Mouse (Mus musculus) mouse trophoblast stem cell (cell line): ENCODE measurements around the gene Tnni2.

Source experiments
- in situ Hi-C, 2 experiments: fragments of 300-500 bp; cut with MseI, MboI; formaldehyde crosslinking; loops; 2 replicates in 1 of 2; 3 replicates in 1 of 2; pipeline ENCODE4 v1.15.1; 2025

Tnni2 gene

GRCm38 (mm10) chr7:142458676-142459298 lies 17.2 kb downstream of the Tnni2 start:
- in situ Hi-C loops = no loop called here

GRCm38 (mm10) chr7:142459299-142459691 lies 17.7 kb downstream of the Tnni2 start:
- in situ Hi-C loops = no loop called here

DNA sequence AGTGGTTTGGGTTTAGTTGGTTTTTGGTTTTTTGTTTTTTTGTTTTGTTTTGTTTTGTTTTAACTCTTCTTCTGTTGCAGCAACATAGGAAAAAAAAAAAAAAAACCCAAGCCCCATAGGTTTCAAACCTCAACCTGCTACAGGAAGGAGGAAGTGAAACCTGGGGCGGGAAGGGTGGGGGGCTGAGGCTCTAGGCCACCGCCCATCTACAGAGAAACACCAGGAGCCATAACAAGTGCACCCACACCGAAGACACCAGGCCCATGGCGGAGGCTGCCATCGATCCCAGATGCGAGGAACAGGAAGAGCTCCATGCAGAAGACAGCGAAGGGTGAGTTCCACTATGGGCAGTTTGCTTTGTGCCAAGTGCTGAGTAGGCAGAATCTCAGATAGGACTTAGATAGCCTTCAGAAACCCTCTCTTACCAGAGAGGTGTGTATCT lies 19.0 kb downstream of the Tnni2 start, which contains the start of gene Lsp1:
Gene Lsp1 (plus strand): TSS at position 174 of the 442 bp plus-strand sequence.
- in situ Hi-C loops = no loop called here

DNA sequence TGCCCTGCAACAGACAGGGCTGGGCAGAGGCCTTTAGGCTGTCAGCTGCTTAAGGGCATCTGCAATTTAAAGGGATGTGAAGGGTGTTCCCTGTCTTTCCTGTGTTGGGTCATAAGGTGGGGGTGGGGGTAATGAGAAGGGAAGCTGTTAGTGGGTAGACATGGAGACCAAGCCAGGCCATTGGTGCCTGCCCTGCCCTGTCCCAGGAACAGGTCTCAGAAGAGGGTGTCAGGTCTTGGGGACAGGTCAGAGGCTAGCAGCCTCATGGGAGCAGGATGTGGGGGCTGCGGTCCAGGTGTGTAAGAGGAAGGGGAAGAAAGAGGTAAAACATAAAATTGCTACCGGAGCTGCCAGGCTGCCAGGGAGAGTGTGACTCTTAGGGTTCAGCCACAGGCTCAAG lies 19.8 kb downstream of the Tnni2 start:
- in situ Hi-C loops = no loop called here

GRCm38 (mm10) chr7:142462190-142462589 lies 20.6 kb downstream of the Tnni2 start:
- in situ Hi-C loops = no loop called here

- in situ Hi-C loops = no loop called here
Observed at GRCm38 (mm10) chr7:142462594-142463078, 21.0 kb downstream of the Tnni2 start.

- in situ Hi-C loops = no loop called here
Observed at GRCm38 (mm10) chr7:142470171-142470691, 28.6 kb downstream of the Tnni2 start.

DNA sequence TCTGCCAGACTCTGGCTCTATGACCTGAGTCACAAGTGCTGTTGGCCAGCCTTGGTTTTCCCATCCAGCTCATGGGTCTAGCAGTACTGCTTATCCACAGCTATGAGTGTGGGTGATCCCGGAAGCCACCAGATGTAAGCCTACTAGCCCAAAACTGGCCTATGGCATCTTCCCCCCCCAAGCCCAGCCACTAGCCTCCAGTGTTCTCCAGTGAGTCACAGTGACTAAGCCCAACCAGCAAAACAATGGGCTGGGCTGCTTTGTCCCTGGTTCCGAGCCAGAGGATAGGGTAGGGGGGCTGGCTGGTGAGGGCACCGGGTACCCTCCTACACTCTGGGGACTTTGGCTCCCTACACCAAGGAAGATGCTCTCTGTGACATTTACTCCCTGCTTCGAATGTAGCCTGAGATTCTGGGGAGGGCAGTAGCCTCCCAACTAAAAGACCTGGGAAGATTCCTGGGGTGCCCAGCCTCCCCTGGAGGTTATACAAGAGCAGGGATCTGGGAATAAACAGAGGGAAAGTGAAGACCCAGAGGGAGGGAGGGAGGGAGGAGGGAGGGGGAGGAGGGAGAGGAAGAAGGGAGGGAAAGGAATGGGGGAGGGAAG lies 29.3 kb downstream of the Tnni2 start:
- in situ Hi-C loops = no loop called here

DNA sequence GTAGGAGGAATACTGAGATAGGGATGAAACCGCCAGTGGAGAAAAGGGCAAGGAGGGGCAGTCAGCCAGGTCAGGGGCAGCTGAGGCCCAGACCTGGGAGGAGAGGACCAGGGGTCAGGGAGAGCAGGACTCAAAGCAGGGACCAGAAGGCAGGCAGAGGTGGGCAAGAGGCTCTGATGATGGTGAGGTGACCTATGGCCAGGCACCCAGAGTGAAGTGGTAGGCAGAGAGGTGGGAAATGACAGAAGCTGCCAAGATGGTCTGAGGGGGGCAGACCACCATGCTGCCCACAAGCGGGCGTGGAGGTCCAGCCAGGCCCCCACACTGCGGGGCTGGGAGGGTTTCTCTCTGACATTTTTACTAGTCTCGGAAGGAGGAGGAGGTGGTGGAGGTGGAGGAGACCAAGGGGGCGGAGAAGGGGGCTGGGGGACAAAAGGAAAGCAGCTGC lies 29.8 kb downstream of the Tnni2 start:
- in situ Hi-C loops = no loop called here

DNA sequence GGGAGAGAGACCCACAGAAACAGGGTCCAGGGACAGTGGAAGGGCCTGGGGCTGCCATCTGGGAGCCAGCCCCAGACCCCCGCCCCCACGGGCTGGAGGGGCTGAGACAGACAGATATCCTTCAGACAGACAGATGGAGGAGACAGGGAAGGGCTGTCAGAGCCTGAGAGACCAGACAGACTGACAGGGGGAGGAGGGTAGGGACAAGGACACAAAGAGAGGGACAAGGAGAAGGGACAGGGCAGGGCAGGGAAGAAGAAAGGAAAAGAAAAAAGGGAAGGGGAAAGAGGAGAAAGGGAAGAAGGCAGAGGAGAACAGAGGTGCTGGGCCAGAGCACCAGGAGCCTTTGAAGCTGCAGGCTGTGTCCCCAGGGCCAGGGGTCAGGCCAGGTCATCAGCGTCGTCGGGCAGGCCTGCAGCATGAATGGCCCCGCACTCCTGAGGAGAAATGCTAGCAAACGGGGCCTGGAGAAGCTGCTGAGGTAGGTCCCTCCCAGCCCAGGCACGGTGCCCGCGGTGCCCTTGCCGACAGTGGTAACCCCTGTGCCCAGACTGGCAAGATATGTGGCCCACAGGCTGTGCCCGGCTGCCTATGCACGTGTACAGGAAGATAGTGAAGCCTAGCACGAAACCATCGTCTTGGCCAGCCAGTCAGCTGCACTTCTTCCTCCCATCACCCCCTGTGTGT lies 30.4 kb downstream of the Tnni2 start:
- in situ Hi-C loops = no loop called here

- in situ Hi-C loops = no loop called here
Observed at GRCm38 (mm10) chr7:142472936-142473335, 31.3 kb downstream of the Tnni2 start.

DNA sequence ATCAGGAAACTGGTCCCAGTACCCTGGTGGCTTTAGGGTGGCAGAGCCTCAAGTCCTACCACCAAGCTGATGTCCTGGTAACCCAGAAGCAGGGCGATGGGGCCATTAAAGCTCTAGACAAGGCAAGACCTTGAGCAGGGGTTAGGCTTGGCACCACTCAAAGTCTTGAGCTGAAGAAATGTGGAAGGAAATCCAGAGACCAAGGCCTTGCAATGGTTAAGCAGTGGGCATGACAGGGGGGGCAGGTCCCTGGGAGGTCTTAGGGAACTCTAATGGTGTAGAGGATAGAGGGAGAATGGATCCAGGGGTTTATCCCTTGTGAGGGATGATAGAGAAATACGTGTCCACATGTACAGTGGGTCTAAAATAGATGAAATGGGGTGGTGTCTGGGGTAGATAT lies 31.9 kb downstream of the Tnni2 start:
- in situ Hi-C loops = no loop called here

- in situ Hi-C loops = no loop called here
Observed at GRCm38 (mm10) chr7:142474799-142475198, 33.2 kb downstream of the Tnni2 start.

DNA sequence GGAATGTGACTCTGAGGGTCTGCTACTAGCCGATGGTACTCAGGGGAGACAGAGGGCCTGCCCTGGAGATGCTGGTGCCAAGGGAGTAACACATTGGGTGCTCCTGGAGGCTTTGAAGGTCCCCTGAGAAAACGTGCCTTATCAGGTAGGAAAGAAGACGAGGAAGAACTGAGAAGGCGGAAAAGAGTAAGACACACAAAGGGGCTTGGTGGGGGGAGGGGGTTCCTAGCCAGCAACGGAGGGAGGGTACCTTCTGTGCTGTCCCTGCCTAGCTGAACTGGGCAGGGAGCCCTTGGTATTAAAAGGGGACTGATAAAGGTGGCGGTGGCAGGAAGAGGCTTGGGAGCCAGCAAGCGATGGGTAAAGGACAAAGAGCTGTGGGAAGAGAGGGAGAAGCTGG lies 34.0 kb downstream of the Tnni2 start:
- in situ Hi-C loops = no loop called here

DNA sequence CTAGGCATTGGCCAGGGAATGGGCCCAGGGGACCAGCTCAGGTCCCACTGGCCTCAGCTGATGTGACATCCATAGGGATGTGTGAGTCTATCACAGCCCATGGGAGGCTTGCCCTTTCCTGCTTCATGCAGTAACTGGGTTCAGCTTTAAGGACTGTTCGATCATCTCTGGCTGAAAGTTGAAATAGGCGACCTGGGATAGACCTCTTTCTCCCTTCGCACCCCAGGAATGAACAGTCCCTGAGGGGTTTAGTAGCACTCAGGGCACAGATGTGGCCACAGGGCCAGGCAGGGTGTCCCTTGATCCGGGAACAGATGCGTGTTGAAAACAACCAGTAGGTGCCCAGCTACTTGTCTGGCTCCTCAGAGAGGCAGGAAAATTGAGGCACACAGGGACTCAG lies 34.7 kb downstream of the Tnni2 start:
- in situ Hi-C loops = no loop called here

DNA sequence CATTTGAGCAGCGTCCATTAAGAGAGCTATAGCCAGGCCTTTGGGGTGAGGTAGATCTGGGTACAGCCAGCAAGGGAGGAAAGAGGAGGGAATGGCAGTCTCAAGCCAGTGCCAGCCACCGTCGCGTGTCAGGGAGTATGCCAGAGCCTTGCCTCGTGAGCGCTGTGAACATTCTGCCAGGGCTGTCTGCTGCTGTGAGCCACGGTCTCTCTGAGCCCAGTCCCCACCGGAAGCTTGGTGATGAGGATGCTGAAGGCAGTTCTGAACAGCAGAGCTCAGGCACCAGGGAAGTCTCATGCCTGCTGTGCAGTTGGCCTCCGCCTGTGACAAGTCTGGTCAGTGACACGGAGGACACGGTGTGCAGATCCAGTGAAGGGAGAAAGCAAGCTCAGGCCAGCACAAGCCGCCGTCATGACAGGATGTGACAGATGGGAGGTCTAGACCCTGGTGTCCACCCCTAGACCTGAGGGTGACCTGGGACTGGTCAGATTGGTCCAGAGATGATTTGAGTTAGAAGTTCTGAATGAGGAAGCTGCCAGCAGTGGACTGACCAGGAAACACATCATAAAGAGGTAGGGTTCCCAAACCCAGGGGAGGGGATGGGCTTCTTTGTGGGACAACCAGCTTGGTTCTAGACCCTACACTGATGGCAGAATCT lies 35.3 kb downstream of the Tnni2 start:
- in situ Hi-C loops = no loop called here

- in situ Hi-C loops = no loop called here
Observed at GRCm38 (mm10) chr7:142478001-142478400, 36.4 kb downstream of the Tnni2 start.

- in situ Hi-C loops = no loop called here
Observed at GRCm38 (mm10) chr7:142478574-142478973, 37.0 kb downstream of the Tnni2 start.

- in situ Hi-C loops = no loop called here
Observed at GRCm38 (mm10) chr7:142479307-142479706, 37.7 kb downstream of the Tnni2 start.

DNA sequence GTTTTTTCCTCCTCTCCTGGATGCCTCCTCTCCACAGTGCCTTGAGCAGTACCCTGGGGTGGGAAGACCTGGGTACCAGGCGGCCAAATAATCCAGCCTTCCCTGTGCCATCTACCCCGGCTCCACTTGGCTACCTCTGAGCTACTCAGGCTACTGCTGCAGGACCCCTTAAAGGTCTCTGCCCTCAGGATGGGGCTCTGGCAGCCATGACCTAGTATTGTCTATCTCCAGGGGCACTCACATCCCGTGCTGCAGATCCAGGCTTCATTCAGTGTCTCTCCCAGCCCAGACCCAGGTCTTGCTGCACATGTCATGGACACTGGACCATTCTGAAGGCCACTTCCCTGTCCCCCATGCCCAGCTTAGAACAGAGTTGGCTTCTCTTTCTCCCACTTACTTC lies 38.3 kb downstream of the Tnni2 start:
- in situ Hi-C loops = loop anchor here in 1 of 2 experiments (10.0 kb wide), 1 partner anchor 195 kb away; no protein-coding TSS in a partner anchor

GRCm38 (mm10) chr7:142480661-142481060 lies 39.1 kb downstream of the Tnni2 start:
- in situ Hi-C loops = loop anchor here in 1 of 2 experiments (10.0 kb wide), 1 partner anchor 194 kb away; no protein-coding TSS in a partner anchor

DNA sequence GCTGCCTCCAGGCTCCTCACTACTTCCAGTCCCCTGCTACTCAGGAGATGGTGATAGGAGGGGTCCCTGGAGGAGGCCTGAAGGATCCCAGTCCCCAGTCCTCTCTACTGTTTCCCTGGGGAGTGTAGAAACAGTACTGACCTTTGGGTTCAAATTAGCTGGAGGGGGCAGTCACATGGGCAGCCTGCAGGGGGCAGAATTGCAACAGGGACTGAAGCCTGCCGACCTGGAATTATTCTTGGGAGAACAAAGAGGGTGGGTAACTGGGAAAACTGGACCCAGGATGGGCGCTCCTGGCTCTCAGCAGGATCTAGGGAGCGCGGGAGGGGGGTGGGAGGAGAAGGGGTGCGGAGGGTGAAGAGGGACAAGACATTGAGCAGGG lies 39.6 kb downstream of the Tnni2 start:
- in situ Hi-C loops = loop anchor here in 1 of 2 experiments (10.0 kb wide), 1 partner anchor 194 kb away; no protein-coding TSS in a partner anchor
